Mouse (Mus musculus): ENCODE results near the gene Mfsd13b.
"Not testable (repeated sequence)": the region's sequence is repeated elsewhere in the genome, so short reads cannot be mapped to it uniquely, and the experiment has no call there.

Gene Mfsd13b

DNA sequence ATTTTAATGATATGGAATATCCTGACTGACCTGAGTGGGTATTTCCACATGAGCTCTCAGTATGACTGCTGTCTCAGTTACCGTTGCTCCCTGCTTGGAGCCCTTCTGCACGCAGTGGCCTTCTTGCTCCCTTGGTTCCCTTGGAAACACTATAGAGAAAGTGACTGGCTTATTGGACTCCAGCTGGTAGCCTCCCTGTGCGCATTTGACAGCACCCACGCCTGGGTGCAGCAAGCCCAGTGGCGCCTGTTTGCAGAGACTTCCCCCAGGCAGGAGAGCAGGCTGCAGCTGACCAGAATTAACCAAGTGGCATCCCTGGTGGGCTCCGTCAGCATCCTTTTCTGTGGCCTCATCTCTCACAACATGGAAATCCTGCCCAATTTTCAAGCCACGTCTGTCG lies 8.9 kb downstream of the Mfsd13b start:
- no peak for DNase-seq

DNA sequence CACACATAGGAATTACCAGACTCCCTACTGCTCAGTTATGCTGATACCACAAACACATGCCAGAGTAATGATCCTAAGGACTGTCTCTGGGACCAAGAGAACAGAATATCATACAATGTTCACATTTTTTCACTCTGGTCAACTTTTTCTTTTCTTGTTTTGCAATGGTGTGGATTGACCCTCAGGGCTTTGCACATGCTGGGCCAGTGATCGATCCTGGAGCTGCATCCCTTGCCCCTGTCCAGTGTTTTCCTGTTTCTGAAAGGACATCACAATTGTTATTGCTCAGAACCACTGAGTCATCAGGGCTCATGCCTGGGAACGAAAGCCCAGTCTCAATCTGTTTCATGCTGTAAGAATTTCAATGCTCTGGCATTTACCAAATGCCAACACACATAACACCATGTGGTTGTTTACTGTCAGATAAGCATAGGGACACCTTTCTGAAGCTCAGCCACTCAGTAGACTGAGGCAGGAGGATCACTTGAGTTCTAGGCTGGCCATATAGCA lies 16.8 kb downstream of the Mfsd13b start:
- DNase-seq, result no peak

DNA sequence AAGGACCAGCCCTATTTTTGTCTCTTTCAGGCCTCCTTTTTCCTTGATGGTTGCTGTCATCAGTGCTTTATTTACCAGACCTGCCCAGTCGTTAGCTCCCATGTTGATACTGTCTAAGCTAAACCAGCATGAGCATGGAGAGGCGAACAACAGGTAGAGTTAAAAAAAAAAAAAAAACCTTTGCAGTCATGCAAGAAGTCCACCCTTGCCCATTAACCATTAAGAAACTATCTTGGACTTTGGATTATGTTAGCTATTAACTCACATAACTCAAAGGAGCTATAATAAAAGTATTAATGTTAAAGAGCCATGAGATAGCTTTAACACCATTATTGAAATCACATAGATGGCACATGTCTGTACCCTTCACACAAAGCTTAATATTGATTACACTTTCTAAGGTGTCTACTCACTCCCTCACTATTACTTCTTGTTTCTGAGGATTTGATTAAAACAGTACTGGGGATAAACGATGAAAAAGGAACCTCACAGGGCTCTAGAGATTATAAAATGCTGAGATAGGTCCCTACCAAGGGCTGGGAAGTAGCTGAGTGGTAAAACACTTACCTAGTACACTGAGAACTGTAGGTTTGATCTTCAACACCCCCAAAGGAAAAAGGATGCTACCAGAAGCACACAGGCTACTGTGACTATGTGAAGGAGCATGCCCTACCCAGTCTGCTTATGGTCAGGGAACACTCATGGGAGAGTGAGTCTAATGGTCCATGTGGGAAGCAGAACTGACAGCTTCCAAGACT lies 17.9 kb downstream of the Mfsd13b start:
- DNase-seq, result no peak

DNA sequence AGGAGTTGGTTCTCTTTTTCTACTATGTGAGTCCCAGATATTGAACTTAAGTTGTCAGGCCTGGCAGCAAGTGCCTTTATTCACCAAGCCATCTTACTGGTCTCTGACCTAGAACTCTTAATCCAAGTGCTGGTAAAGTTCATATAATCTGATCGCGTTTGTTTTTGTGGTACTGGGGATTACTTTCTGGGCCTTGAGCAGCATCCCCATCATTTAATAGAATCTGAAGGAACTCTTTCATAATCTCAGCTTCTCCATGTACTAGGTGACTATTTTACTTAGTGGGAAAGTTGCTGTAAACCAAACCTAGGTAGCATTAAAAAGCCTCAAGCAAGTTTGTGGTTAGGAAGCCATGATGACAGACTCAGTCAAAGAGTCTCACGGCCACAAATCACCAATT lies 19.6 kb downstream of the Mfsd13b start:
- no peak for DNase-seq

DNA sequence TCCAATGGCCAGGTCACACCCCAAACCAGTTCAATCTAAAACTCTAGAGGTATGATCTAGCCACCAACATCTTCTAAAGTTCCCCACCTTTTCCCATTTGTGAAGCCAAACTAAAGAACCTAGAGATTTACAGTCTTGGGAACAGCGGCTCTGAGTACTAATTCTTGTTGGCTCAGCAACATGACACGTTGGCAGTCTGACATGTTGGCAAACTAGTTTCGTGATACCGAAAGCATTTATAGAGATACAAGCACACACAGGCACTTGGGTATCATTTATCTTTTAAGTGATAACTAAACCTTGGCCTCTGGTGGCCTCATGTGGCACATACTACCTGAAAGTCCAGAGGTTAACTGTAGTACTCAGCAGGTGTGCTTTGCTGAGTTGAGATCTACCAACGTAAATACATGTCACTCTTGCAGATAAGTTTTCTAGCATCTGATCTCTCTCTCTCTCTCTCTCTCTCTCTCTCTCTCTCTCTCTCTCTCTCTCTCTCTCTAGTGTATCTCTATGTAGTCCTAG lies 20.2 kb downstream of the Mfsd13b start:
- DNase-seq, result no peak

DNA sequence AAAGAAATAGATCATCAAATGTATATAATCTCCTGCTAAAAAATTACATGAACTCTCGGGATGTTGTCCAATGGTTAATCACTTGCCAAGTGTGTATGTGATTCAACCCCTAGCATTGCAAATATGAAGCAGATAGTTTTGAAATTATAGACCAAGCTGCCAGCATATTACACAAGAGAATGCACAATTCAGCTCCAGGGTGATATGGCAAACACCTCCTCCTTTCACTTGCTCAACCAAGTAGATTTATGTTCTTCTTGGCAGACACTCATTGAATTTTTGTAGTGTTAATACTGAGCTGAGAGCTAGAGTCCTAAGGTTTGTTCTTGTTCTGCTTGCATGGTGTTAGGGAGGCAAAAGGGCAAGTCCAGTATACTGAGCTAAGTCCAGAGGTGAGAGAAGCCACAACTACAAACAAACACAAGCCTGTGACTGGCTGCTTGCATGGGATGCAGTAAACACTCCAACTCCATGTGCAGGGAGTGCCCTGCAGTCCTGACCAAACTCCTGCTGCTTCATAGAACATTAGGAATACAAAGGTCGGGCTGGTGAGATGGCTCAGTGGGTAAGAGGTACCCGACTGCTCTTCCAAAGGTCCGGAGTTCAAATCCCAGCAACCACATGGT lies 21.6 kb downstream of the Mfsd13b start:
- DNase-seq, result no peak

DNA sequence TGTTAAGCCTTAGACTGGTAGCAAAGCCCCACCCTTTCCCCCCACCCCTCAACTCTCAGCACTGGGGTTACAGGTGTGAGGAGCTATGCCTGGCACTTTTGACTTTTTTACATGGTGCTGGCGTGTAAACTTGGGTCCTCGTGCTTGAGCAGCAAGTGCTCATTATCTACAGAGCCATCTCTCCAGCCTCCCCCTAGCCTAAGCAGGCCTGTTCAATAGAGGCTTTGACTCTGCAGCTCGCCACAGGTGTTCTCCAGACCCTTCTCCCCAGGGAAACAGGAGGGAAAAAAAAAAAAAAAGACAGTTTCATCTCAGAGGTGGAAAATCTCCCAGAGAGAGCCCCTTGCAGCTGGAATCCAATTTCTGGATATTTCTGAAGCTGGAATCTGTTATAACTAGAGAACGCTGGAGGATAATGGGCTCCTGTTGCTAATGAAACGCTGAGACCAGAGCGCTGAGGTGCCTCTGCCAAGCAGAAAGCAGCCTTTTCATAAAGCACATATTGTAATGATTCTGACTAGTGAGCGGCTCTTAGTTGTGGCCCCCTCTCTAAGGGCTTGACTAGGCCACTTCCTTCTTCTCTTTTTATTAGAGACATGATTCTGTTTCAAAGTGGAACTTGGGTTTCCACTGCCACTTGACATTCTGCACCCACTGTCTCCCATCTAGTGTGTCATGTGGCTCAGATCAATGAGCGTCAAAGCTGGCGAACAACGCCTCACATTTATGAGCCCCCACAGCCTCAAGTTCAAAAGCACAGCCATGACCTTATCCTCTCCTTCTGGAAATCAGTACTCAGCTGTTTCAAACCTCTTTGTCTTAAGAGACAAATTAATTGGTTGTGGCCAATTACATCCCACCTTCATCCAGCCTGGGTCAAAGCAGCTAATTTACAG lies 29.7 kb downstream of the Mfsd13b start:
- DNase-seq, result no peak

DNA sequence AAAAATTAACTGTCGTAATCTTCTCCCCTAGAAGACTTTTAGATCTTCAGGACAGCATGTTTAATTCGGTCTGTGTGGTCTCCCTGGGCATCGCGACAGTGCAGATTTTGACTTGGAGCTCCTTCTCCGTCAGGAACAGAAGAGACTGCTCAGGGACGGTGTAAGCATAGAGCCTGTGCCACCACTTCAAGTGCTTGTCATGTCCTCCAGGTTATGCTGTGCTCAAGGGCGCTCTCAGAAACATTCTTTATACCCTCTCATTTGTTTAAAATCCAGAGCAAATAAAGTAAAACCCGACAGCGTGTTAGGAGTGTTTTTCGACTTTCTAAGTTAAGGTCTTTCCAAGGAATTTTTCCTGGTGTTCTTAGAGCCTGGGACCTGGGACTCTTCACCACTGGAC lies 32.2 kb downstream of the Mfsd13b start:
- DNase-seq, result no peak

DNA sequence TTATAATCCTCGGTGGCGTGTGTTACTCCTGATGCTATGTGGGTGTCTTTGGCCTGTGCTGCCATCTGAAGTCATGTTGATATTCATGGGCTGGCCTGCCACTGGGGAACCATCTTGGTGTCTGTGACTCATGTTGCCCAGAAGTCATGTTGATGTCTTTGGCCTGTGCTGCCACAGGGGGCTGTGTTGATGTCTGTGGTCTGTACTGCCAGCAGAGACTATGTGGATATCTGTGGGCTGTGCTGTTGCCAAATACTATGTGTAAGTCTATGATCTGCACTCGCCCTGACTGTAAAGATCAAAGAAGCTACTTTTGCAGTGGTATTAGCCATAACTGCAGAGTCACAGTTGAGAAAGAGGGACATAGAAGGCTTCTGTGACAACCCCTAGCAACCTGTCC lies 36.5 kb downstream of the Mfsd13b start:
- no peak for DNase-seq

DNA sequence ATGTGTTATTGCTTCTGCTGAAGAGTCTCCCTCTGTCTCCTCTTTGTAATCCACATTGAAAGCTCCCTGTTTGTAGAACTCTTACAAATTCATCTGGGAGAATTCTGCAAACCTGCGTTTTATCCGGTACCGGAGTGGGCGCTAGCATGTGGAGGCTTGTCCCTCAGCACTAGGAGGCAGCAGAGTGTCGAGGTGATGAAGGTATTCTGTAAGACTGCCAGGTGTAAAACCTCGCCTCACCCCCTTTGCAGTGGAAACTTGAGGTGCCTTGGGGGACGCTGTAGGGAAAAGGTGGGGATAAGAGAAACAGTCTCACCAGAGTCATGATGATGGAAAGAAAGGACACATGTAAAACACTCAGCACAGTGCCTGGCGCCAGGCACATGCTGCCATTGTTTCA lies 38.0 kb downstream of the Mfsd13b start:
- no peak for DNase-seq

DNA sequence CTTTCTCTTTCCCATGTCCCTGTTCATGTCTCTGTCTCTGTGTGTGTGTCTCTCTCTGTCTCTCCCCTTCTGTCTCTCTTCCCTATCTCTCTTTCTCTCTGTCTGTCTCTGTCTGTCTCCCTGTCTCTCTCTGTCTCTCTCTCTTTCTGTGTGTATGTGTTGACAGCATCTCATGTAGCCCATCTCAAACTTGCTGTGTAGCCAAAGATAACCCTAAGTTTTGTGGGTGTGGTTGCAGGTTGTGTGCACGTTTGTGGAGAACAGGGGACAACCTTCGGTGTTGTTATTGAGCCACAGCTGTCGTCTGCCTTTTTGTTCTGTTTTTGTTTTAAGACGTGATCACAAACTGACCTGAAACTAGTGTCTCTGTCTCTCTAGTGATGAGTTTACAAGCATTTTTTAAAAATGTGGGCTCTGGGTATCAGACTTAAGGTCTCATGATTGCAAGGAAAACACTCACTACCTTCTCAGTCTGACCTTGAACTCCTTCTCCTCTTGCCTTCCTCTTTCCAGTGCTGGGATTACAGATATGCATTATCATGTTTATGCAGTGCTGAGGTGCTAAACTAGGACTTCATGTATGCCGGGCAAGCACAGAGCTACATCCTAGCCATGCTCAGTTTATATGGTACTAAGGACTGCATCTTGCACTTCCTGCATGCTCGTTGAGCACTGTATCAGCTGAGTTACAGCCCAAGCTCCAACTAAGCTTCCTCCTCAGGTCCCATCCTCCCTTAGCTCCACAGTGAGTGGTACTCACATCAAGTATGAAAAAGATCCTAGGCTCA lies 43.1 kb downstream of the Mfsd13b start:
- DNase-seq, result no peak

DNA sequence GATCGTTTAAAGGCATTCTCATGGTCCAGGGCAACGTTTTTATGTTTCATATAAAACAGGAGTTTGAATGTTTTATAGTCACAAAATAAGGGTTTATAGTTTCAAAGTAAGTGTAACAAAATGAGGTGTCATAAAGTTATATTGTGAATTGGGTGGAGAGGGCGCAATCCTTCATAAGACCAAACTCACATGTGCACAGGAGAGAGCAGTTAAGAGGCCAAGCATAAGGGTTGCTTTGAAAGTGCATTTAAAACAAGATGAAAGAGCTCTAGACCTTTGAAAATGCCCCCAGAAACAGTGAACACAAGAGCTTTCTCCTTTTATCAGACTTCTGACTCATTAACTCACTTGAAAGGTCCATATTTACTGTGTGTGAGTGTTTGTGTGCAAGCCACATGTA lies 44.0 kb downstream of the Mfsd13b start:
- DNase-seq, result no peak

DNA sequence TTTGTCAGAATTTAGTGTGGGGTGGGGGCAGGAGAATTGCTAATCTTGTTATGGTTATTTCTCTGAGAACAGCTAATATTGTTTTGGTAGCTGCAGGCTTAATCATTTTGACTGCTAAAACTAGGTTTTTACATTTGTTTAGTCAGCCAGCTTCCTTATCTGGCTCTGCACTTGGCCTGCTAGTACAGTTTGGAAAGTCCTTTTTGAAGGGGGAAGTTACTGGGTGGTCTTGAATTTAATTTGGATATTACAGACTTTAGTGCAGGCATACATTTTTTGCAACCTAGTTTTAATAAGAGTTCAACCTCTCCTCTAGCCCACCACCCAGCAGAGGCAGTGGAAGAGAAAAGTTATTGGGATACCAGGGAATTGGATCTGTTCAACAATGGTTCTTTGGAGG lies 47.6 kb downstream of the Mfsd13b start:
- not testable (repeated sequence) for DNase-seq

DNA sequence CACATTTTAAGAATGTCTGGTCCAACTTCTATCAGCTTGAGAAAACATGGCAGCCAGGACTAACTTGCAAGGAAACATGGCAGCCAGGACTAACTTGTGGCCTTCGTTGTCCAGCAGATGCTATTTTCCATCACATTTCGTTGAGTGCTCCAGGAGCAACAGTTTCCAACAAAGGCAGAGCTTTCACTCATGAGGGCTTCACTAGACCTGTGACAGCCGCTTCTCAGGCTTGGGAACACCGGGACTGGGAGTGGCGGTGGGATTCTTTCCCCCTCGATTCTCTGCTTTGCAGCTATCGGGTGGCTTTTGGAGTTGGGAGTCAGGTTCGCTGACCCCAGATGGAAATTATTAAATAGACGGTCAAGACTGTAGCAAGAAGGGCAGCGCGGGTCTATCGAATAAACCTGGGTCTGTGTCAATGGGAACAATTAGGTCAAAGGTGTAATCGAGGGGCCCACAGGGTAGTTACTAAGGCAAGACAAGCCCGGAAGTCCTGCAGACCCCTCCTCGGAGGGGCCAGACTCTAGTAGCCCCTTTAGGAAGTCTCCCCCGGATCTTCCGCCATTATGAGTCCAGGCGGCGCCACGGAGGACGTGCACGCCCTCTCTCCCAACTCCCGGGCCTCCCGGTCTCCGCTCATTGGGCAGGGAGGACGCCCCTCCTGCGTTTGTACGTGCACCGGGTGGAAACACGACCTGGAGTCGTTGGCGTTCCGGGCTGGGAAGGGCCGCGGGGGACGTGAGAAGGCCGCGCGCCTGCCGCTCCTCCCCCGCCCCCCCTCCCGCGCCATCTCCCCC lies 51.7 kb downstream of the Mfsd13b start, which contains the start of gene Mettl9:
Gene Mettl9, plus strand, starts transcription at position 590 of the 797 bp plus-strand sequence.
- DNase-seq, result peak; percentile 93 to 94

DNA sequence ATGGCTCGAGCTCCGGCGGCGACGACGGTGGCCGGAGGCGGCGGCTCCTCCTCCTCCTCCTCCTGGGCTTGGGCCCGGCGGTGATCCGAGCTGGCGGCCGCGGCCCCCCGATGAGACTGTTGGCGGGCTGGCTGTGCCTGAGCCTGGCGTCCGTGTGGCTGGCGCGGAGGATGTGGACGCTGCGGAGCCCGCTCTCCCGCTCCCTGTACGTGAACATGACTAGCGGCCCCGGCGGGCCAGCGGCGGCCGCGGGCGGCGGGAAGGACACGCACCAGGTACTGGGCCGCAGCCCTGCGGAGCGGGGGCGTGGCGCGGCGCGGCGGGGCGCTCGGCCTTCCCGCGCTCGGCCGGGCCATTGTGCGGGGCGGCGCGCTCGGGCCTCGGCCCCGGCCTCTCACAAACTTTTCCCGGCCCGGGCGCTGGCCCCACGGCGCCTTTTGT lies 52.4 kb downstream of the Mfsd13b start:
- peak; percentile 75 to 76 for DNase-seq

DNA sequence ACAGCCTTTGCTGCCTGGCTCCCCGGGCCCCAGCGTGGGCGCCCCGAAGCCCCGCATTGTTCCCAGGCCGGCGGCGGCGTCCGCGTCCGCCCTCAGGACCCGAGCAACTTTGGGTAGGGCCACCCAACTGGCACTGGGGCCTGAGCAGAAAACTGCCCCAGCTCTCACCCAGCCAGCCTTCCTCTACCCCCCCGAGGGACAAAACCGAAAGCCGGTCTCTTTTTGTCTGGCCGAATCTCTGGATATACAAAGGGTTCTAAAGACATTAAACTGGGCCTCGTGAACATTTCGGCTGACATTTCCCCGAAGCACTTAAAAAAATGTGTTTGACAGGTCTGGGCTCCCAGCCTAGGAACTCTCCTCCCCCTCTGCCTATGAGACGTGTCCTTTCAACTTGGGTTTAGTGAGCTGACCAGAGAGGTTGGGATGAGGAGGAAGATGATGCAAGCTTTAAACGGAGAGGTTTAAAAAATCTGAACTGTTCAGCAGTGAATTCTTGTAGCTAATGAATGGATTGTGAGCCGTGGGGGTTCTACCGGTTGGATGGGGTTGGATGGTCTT lies 52.9 kb downstream of the Mfsd13b start:
- no peak for DNase-seq

DNA sequence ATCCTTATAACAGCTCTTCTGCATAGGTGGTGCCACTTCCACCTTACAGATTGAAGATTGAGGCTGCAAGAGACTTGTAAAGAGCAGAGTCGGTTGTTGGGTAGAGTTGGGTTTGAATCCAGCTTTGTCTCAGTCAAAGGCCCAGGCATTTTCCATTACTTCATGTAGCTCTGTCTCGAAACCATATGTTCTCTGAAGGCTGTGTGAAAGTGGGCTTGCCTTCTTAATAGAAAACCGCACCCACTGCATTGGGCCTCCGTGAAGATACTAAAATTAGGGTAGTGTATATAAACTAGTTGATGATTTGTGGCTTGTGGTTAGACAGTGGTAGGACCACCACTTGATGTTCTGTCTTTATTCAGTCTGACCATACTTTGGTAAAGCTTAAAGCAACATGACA lies 58.3 kb downstream of the Mfsd13b start:
- DNase-seq, result no peak

DNA sequence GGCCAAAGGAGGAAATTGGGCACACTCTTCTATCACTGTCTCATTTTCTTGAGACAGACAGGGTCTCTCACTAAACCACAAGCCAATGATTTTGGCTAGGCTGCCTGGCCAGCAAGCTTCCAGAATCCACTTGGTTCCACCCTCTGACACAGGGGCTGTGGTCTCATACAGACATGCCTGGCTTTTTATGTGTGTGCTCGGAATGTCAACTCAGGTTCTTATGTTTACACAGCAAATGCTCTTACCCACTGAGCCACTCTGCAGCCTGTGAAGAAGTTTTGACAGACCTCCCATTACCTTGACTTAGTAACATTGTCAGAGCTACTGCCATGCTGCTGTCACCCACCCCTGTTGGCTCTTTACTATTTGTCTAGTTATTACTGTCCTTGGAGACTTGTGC lies 59.7 kb downstream of the Mfsd13b start:
- no peak for DNase-seq

DNA sequence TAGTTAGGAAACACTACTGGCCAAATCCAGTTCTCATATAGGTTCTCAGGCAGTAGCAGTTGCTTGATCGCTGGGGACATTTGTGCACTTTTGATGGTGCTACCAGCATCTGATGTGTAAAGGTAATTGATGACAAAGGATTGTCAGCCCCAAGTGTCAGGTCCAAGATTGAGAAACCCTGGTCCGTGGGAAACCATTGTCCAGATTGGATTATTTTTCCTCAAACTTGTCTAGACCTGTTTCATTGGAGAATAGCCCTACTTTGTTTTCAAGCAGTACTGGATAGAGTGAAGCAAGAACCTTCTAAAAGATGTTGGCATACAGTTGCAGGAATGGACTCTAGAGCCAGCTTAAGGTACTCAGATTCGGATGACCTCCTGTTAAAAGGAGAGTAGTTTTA lies 60.7 kb downstream of the Mfsd13b start:
- DNase-seq, result no peak

DNA sequence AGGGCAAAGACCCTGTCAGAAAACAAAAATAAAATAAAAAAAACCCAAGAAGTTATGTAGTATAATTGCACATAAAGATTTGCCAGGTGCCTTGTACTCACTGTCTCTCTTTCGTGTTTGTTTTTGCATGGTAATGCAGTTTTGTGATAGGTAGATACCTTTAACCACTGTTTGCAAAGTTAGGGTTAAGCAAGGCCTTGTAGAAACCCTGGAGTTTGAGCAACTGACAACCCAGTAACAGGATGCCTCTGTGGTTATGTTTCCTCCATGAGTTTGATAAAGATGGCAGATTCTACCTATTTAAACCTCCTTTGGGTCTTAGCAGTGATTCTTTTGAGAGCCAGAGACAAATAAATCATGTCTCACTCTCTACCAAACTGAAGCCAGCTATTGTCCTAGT lies 61.2 kb downstream of the Mfsd13b start:
- DNase-seq, result no peak

DNA sequence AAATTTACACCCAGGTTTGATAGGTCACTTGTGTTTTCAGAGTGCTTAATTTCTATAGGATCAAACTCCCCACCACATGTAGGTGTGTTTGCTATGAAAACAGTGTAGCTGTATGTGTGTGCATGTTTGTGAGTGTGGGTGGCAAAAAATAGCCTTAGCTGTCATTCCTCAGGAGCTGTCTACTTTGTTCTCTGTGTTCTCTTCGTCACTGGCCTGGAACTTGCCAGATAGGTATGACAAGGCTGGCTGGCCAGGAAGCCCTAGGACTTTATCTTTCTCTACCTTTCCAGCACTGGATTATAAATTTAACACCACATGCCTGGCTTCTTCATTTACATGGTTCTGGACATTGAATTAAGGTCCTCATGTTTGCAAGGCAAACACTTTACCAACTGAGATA lies 61.9 kb downstream of the Mfsd13b start:
- no peak for DNase-seq

Measured in cerebellum, postnatal 36 days (tissue).